Mouse (Mus musculus): Measurements from ENCODE around the gene Klrg2.

- peak; percentile 96 for TF ChIP-seq CTCF (IDR thresholded peaks at IDR 0.05; ENCODE audit: low read depth)
- TF ChIP-seq EP300 (IDR thresholded peaks at IDR 0.05; ENCODE audit: low read depth), result no peak
These were observed 13.4 kb upstream of the Klrg2 start for GRCm38 (mm10) chr6:38650263-38650937.
